Mouse (Mus musculus): ENCODE results near the gene 2900026A02Rik. TPM values are rescaled to one million over a fixed set of nuclear protein-coding genes. Genes with fewer than 3 reads are reported as not detected.

2900026A02Rik gene
- polyA plus RNA-seq, 1 experiment, result not detected

DNA sequence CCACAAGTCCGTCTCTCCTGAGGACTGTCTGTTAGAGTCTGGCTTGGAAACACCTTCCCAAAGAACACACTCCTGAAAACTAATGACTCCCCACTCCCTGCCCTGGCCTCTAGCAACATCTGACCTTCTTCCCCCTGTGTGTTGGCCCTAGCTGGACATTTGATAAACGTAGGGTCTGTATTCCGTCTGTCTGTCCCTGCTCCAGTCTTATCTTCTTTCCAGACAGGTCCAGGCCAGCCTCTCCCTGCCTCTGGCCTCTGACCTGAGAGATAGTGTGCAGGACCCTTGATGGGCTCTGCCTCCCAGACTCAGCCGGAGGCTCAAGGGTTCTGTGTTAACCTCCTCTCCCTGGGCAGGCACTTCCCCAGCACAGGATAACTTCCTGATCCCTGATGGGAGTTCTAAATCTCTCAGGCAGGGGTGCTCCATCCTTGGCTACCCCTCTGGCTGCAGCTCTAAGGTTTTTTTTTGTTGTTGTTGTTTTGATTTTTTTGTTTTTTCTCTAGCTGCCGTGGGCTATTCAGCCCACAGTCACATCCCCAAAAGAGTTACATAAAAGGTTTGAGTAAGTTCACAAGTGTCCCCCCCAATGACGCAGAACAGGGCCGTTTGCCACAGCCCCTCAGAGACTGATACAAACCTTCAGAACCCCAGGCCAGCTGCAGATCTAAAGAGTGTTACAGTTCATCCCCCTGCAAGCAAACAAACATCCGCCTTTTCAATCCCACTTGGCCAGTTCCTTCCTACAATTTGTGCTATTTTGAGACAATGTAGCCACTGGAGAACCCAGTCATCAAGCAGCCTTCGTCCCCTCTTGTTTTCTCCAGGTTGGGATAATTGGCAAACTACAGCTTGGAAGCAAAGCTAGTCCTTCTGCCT, 23.9 kb downstream of the 2900026A02Rik start:
- TF ChIP-seq GATA1 (IDR thresholded peaks at IDR 0.05; ENCODE audit: low read length), result no peak

DNA sequence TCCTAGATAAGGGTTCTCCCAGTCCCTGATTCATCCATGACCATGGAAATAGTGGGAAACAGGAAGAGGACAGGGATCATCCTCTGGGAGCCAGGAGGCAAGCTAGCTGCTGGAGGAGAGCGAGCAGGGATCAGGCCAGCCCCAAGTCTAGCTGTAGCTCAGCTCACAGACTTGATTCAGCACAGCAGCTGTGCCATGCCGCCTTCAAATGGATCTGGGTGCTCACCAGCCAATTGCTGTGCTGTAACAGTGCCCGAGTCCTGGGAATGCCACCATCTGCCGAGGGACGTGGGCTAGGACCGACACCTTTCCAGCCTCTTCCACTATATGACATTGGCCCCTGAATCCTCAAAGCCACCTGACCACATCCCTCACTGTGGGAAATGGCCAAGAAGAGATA, 25.1 kb downstream of the 2900026A02Rik start:
- TF ChIP-seq GATA1 (IDR thresholded peaks at IDR 0.05; ENCODE audit: low read length), result no peak

DNA sequence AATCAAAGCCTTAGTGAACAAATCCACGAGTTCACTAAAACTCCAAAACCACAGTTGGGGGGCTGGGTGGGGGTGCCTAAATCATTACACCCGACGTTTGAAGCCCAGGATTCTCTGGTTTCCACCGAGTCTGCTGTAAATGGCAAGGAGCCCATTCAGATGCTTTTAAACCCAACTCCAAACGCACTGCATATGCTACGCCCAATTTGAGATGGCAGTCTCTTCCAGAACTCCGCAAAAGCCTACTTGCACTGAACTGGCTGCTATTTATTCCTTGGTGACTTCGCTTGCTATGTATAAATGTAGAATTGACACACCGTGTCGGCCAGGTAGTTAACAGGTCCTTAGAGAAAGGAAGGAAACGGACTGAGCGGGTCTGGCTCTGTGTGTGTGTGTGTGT, 25.6 kb downstream of the 2900026A02Rik start:
- TF ChIP-seq GATA1 (IDR thresholded peaks at IDR 0.05; ENCODE audit: low read length), result no peak

DNA sequence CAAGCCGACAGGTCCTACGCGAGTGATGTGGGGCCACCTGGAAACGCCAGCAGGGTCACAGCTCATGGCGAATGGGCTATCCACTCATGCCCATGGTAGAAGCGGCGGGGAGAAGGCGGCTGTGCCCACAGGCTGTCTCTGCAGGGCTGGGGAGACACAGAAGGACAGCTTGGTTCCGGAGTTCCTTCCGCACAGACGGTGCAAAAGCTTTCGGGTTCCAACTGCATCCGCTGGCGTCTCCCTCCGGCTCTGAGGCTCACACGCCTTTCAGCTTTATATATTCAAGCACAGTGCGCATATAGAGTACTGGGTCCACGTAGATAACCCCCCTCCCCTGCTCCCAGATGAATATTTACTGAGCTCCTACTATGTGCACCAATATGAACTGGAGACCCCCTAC, 27.3 kb downstream of the 2900026A02Rik start:
- no peak for TF ChIP-seq GATA1 (IDR thresholded peaks at IDR 0.05; ENCODE audit: low read length)

DNA sequence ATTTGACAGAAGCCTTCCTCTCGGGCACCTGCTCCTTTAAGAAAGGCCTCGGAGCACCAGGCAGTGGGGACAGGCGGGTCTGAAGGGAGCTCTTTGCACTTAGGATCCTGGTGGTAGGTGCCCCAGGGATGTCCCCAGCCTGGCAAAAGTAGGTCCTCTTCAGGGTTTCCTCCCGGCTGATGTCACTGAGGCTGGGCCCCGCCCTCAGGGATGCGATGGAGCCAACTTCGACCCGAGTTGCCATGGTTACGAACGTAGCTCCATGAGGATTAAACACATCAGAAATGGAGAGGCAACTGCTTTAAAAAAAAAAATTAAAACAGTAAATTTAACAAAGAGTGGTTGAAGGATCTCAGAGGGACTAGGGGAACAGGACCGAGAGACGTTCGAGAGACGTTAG, 29.1 kb downstream of the 2900026A02Rik start:
- TF ChIP-seq GATA1 (IDR thresholded peaks at IDR 0.05; ENCODE audit: low read length), result no peak

DNA sequence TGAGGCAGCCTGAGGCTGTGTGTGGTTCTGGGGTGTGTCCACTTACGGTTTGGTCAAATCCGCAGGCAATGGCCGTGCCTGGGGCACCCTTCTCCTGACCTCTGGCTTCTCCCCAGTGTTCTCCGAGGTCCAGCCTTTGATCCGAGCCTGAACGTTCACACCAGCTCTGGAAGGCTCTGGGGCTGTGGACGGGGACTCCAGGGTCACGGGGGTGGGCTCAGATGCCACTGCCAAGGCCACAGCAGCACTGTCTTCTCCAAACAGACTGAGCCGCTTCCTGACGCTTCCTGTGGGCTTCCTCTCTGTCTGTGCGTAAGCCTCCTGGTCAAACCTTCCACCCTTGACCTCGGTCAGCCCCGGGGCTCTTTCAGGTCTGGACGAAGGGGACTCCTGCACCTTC, 30.5 kb downstream of the 2900026A02Rik start:
- no peak for TF ChIP-seq GATA1 (IDR thresholded peaks at IDR 0.05; ENCODE audit: low read length)

DNA sequence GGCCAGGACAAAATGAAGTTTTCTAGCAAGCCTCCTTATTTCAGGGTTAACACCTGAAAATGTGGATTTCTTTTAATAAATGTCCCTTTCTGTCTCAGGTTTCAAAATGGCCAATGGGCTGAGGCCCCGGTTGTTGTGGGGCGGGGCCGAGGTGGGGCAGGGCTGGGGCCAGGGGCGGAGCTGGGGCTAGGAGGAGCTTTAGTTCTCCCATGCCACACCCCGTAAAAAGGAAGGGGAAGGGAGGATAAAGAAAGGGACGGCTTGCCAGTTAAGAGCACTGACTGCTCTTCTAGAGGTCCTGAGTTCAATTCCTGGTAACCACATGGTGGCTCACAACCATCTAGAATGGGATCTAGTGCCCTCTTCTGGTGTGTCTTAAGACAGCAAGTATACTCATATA, 39.6 kb downstream of the 2900026A02Rik start:
- no peak for TF ChIP-seq GATA1 (IDR thresholded peaks at IDR 0.05; ENCODE audit: low read length)

DNA sequence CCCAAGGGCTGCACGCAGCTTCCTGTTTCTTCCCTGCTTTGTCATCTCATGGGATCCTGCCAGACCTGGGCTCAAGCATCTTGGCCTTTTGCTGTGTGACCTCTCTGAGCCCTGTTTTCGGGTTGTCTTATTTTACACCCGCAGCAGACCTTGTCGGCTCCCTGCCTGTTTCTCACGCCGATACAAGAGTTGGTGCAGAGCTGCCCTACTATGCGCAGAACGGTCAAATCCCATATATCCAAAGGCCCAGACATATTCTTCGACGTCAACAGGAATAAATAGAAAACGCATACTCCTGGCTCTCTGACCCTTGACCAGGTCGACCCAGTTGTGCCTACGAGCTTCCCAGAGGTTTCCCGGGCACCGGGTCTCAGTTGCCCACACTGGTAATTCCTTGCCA, 40.3 kb downstream of the 2900026A02Rik start:
- no peak for TF ChIP-seq GATA1 (IDR thresholded peaks at IDR 0.05; ENCODE audit: low read length)

DNA sequence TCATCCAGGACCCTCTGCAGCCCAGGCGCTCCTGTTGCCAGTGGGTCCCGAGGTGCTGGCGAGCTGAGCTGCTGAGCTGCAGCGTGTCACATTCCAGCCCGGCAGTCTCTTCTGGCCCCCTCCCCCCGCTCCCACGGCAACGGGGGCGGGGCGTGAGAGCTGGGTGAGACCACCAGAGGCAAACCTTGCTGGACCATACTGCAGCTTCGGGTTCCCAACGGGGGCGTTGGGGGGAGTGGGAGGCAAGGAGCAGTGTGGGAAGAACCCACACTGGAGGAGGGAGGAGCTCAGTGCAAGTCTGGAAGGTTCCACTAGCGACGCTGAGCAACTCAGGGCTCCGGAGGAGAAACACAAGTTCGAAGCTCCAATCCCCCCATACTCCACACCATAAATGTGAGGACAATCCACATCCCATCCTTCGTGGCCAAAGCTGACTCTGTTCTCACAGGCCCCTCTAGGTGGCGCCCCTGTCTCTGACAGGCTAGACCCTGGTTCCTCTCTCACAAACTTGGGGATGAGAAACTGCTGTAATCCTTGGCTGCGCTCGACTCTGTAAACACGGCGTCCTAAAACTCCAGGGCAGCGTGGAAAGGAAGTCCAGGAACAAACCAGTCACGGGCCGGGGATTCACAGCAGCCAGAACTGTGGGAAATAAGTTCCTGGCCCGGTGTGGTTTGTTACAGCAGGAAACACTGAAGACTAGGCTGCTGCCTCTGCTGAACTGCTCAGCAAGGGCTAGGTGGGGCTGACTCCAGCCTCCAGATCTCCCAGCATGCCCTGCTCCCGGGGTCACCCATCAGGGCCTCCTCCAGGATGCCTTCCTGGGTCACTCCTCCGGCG, 41.0 kb downstream of the 2900026A02Rik start:
- no peak for TF ChIP-seq GATA1 (IDR thresholded peaks at IDR 0.05; ENCODE audit: low read length)

DNA sequence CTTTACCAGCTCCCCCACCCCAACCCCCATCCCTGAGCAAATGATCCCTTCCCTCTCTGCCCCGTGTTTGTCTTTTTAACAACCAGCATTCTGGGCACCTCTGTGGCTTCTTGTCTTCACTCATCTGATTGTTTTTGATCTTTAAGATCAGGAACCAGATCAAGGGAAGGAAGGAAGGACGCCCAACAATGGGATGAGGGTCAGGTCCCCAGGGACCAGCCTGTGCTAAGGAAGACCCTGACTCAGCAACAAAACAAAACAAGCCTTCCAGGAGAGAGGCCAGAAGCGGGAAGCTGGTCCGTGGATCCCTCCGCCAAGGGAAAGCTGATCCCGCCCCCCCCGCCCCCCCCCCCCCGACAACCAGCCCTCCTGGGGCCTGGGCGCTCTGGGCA, 41.6 kb downstream of the 2900026A02Rik start:
- TF ChIP-seq GATA1 (IDR thresholded peaks at IDR 0.05; ENCODE audit: low read length), result no peak

DNA sequence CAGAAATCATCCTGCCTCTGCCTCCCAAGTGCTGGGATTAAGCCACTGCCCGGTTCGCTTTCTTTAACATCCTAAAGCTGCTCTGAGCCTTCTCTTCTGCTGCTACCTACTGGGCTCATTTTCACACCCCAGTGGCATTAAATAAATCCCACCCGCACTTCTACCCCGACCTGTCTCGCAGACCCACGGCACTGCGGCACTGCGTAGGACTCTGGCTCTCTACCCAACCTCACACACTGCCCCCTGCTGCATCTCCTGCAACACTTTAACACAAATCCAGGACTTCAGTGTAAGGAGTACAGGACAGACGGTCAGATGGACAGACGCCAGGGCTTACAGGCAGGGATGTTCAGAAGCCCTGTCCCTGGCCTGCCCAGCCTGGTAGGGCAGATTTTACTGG, 45.1 kb downstream of the 2900026A02Rik start:
- TF ChIP-seq GATA1 (IDR thresholded peaks at IDR 0.05; ENCODE audit: low read length), result no peak

DNA sequence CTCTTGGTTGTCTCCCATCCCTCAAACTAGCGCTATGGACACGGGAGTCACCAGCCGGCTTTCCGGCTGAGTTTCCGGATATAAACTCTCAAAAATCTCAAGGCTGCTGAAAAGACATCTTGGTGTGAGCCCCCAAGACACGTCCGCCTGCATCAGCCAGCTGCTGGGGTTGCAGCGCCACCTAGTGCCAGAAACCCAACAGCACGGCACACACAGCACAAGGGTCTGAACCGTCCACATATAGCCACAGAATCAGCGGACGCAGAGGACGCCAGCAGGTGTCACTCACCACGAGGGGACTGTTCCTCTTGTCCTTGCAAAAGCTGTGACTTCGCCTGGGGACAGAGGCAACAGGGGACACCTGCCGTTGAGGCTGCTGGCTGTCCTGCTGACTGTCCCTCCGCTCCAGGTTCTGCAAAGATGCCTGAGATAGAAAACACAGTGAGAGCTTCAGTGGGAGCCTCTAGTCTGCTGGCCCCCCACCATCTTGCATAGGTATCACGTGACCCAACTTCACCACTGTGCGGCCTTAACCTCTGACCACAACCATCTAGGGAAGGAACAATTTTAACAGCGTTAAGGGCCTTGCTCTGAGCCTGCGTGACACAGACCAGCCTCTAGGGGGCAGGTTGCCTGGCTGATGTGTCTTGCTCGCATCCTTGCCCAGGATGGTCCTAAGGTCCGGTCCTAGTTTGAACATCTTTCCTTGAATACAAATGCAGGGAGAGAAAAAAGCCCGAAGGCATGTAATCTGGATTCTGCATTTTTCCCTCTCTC, 45.9 kb downstream of the 2900026A02Rik start:
- TF ChIP-seq GATA1 (IDR thresholded peaks at IDR 0.05; ENCODE audit: low read length), result no peak

DNA sequence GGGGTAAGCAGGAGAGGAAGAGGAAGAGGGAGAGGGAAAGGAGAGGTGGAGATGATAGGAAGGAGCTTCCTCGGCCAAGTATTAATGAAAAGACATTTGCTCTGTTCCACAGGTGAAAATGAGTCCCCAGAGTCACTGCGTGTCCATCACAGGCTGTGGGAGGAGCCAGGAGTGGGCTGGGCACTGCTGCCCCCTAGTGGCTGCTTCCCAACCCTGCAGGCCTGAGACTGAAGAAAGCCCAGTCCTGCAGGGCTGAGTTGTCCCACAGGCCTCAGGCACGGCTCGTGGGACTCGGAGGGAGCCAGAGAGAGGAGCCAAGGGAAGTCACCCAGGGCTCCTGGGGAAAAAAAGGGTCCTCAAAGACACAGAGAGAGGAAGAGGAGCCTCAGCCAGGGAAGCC, 47.7 kb downstream of the 2900026A02Rik start:
- TF ChIP-seq GATA1 (IDR thresholded peaks at IDR 0.05; ENCODE audit: low read length), result no peak

DNA sequence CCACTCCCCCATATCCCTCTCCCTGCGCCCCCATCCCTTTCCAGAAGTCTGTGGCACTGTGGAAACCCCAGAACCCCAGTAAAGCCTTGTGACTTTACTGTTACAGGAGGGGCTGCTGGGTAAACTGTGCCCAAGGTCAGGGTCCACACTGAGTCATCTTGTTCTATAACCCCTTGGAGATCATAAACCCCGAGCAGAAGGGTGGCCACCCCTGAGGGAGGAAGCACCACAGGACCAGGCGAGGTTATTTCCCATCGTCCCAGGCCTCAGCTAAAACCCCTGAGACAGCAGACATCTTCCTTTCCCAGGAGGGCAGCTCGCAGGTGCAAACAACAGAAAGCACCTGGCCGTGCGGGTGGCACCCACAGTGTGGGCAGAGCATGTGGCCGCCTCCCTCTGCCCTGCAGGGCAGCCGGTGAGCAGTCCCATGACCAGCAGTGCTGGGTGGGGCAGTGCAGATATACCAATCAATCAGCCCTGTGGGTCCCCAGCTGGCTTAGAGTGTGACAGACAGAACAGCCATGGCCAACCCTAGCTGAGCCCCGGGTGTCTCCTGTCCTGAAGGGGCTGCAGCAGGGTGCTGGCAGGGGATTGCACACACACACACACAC, 49.0 kb downstream of the 2900026A02Rik start:
- TF ChIP-seq GATA1 (IDR thresholded peaks at IDR 0.05; ENCODE audit: low read length), result no peak

DNA sequence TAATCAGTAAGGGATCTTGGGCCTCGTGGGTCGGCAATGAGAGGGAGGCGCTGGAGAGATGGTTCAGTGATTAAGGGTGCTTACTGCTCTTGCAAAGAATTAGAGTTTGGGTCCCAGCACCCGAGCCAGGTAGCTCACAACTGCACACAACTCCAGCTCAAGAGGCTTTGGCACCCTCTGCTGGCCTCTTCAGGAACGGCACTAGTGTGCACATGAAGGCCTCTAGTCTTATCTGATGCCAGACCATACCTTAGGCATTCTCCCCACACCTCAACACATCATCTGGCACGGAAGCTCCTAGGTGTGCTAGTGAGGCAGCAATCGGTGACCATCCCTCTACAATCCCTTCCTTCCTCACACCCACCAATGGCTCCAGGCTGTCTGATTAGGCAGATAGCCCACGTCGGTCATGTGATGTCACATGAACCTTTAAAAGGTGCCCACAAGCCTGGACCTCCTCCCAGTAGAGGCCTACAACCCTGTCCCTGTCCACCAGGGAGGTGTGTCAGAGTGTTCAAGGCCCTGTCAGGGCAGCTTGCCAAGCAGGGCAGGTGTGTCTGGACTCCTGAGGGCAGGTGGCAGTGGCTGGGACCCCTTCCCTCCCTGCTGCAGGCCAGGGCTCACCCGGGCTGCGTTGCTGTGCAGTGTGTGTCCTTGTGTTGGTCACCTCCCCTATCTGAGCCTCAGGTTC, 50.8 kb downstream of the 2900026A02Rik start:
- no peak for TF ChIP-seq GATA1 (IDR thresholded peaks at IDR 0.05; ENCODE audit: low read length)
